Mouse (Mus musculus) limb, embryonic 12.5 days (tissue): Measurements from ENCODE around the gene Hhat. TPM values are rescaled to one million over a fixed set of nuclear protein-coding genes. Genes with fewer than 3 reads are reported as not detected.

ENCODE experiments used
- ATAC-seq: fragments of 200-750 bp; cut with Nextera tagmentation; 2 replicates; pipeline ENCODE4 v1.8.0; 2017; ENCODE audit warnings: low read depth, moderate TSS enrichment; ENCODE audit not compliant: insufficient number of reproducible peaks, insufficient read depth, low FRiP score, low TSS enrichment
- H3K27ac ChIP-seq: fragments of 300-500 bp; sonication (generic); 2 replicates; pipeline ENCODE4 v1.5.1; 2016; ENCODE audit warnings: mild to moderate bottlenecking, moderate library complexity
- H3K27me3 ChIP-seq: fragments of 300-500 bp; sonication (generic); 2 replicates; pipeline ENCODE4 v1.6.1; 2016; ENCODE audit warnings: mild to moderate bottlenecking, moderate library complexity
- H3K36me3 ChIP-seq: fragments of 300-500 bp; sonication (generic); 2 replicates; pipeline ENCODE4 v1.6.1; 2016; ENCODE audit warnings: mild to moderate bottlenecking, moderate library complexity
- H3K4me1 ChIP-seq: fragments of 300-500 bp; sonication (generic); replicated peaks from 2 replicates; pipeline ENCODE4 v1.6.1; 2016
- H3K4me2 ChIP-seq: fragments of 300-500 bp; sonication (generic); 2 replicates; pipeline ENCODE4 v1.6.1; 2016; ENCODE audit warnings: mild to moderate bottlenecking, moderate library complexity
- H3K4me3 ChIP-seq: fragments of 300-500 bp; sonication (generic); replicated peaks from 2 replicates; pipeline ENCODE4 v1.5.1; 2016; ENCODE audit warnings: mild to moderate bottlenecking
- H3K9ac ChIP-seq: fragments of 300-500 bp; sonication (generic); replicated peaks from 2 replicates; pipeline ENCODE4 v1.6.1; 2016; ENCODE audit warnings: mild to moderate bottlenecking, moderate library complexity
- H3K9me3 ChIP-seq: fragments of 300-500 bp; sonication (generic); 2 replicates; pipeline ENCODE4 v1.6.1; 2016; ENCODE audit warnings: mild to moderate bottlenecking, moderate library complexity
- WGBS: fragments of 180-500 bp; shearing (Covaris S2); methylation state at CpG from one replicate; pipeline ENCODE4 v1.1.7; 2016; 5-methylcytosine and 5-hydroxymethylcytosine counted together
- polyA plus RNA-seq: library from polyadenylated mRNA; unstranded; fragments of >200 nt; fragmentation: Nextera tagmentation; extraction: Ambion mirVana; gene quantifications from 2 replicates; pipeline ENCODE4 v1.2.1, GENCODE M21; 2016

The Hhat gene
- polyA plus RNA-seq, 1 experiment from 2014 or later, result 12.0 TPM

DNA sequence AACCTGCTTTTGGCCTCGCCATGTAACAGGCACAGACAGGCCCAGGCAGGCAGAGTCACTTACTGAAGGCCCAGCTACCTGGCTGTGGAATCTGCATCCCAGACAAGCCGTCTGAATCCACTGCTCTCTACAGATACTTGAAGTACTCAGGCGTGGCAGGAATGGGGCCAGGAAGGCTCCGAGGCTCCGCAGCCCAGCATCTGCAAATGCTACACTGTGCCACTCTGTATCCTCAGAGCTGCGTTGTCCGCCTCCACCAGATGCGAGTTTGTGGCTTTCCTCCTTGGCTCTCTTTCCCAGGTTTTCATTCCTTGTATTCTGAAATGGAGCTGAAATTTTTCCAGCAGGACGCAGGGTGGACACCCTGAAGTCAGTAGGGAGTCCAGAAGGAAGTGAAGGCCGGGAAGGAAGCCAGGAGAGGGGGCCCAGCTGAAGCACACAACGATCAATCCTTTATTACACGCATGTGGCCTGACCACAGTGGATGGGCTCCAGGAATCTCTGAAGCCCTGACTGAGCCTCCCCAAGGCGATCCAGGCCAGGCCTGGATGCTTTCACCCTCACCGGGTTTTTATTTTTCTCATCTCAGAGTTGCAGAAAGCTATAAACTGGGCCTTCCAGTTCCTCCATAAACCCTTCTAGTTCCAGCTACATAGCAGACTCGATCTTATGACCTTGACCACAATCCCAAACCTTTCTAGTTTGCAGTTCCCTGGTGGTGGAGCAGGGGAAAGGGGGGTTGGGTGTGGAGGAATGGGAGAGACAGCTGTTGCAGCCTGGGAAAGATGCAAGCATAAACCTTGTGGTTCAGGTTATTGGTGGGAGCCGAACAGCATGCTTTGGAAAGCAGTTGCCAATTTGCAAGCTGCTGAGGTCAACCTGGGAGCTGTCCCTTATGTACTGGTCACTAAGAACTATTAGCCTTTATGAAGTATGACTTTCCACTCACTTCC lies 27.5 kb upstream of the Hhat start:
- H3K36me3 ChIP-seq, result no peaks in the 10 kb centered on the region
- no peaks in the 10 kb centered on the region for H3K27me3 ChIP-seq
- no peak overlapping the region for H3K9ac ChIP-seq
- H3K9me3 ChIP-seq, result peaks cover 7% of the 10 kb centered on the region; the same call in 1 of the 2 replicates
- H3K4me1 ChIP-seq, result peaks cover 68% of the 10 kb centered on the region
- peak overlapping the region; percentile 37 for H3K4me2 ChIP-seq
- H3K4me3 ChIP-seq, result no peak overlapping the region
- peak overlapping the region; percentile 93 for H3K27ac ChIP-seq
- peak; percentile 32; the same call in 1 of the 2 replicates for ATAC-seq
- 35% methylated on average over 16 of the region's 16 CpGs for WGBS

DNA sequence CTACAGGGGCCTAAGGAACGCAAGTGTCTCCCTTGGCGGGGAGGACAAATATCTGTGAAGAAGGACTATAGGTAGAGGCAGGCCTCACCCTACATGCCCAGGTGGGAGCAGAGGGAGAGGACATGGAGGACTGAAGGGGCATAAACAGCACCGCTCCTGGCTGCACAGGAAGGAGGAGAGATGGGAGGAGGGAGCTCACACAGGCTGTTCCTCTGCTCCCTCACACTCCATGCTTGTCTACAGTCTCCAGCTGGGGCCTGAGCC lies 25.9 kb upstream of the Hhat start:
- H3K27ac ChIP-seq, result peak overlapping the region; percentile 93
- H3K36me3 ChIP-seq, result no peaks in the 10 kb centered on the region
- peak overlapping the region; percentile 42 for H3K4me2 ChIP-seq
- H3K9me3 ChIP-seq, result peaks cover 7% of the 10 kb centered on the region; the same call in 1 of the 2 replicates
- no peaks in the 10 kb centered on the region for H3K27me3 ChIP-seq
- WGBS, result 26% methylated on average over 3 of the region's 3 CpGs
- H3K4me3 ChIP-seq, result no peak overlapping the region
- H3K4me1 ChIP-seq, result peaks cover 77% of the 10 kb centered on the region
- no peak overlapping the region for H3K9ac ChIP-seq
- no peak for ATAC-seq

DNA sequence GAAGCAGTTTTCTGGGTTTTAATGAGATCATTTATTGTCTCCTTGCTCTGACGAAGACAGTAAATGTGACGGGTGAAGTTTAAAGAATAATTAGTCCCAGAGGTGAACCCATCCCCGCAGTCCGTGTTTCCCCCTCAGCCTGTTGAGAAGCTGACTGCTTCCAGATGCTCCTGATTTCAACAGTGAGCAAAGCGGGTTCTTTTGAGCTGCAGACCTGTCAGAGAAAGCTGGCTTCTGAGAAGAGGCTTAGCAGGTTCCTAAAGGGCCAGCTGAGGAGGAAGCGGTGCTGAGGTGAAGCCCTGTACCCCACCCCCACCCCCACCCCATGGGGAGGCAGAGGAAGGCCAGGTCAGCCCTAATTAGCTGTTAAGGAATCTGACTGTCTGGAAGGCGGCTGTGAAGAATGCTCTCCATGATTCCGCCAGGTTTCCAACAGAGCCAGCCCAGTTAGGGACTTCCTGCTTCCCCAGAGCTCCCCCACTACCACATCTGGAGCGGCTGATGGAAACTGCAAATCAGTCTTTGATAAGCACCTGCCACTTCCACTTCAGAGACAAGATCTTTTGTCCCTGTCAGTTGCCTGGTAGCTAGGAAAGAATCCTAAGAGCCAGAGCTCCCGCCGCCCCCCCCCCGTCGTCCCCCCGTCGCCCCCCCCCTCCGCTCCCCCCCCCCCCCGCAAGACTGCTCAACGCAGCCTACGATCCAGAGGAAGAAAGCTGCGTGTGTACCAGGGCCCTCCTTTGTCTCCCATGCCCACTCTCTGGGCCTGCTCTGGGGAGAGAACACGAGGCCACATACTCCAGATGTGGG lies 25.4 kb upstream of the Hhat start:
- Histone ChIP-seq H3K36me3 (no peaks in the 10 kb centered on the region), H3K27me3 (no peaks in the 10 kb centered on the region), H3K4me1 (peaks cover 82% of the 10 kb centered on the region), H3K9ac (no peak overlapping the region), H3K4me3 (no peak overlapping the region), H3K4me2 (peak overlapping the region; percentile 42), H3K27ac (peak overlapping the region; percentile 93), H3K9me3 (peaks cover 7% of the 10 kb centered on the region; the same call in 1 of the 2 replicates)
- ATAC-seq, result no peak
- WGBS, result 2% methylated on average over 17 of the region's 21 CpGs

DNA sequence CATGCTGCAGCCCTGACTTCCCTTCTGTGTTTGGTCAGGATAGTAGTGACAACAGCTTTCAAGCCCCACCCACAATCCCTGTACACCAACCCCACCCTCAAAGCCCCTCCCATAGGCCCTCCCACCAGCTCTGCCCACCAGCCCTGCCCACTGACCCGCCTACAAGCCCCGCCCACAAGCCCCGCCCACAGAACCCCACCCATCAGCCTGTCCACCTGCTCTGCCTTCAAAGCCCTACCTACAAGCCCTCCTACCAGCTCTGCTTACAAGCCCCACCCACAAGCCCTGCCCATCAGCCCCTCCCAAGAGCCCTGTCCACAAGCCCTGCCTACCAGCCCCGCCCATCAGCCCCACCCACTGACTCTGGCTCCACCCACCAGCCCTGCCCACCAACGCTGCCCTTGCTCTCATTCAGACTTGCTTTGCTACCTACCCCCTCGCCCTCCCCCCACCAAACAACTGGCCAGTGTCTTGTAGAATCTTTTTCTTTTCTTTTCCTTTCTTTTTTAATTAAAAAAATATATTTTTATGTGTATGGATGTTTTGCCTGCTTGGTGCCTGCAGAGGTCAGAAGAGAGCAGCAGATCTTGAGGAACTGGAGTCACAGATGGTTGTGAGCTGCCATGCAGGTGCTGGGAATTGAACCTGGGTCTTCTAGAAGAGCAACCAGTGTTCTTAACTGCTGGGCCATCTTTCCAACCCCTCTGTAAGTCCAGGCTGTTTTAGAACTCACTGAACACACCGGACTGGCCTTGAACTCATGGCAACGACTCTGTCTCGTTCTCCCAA lies 24.1 kb upstream of the Hhat start:
- H3K4me1 ChIP-seq, result peaks cover 86% of the 10 kb centered on the region
- H3K9ac ChIP-seq, result no peak overlapping the region
- H3K4me3 ChIP-seq, result no peak overlapping the region
- no peaks in the 10 kb centered on the region for H3K27me3 ChIP-seq
- peaks cover 7% of the 10 kb centered on the region; the same call in 1 of the 2 replicates for H3K9me3 ChIP-seq
- no peak overlapping the region for H3K4me2 ChIP-seq
- no peak for ATAC-seq
- H3K36me3 ChIP-seq, result no peaks in the 10 kb centered on the region
- peak overlapping the region; percentile 93 for H3K27ac ChIP-seq
- WGBS, result 56% methylated on average over 9 of the region's 9 CpGs

DNA sequence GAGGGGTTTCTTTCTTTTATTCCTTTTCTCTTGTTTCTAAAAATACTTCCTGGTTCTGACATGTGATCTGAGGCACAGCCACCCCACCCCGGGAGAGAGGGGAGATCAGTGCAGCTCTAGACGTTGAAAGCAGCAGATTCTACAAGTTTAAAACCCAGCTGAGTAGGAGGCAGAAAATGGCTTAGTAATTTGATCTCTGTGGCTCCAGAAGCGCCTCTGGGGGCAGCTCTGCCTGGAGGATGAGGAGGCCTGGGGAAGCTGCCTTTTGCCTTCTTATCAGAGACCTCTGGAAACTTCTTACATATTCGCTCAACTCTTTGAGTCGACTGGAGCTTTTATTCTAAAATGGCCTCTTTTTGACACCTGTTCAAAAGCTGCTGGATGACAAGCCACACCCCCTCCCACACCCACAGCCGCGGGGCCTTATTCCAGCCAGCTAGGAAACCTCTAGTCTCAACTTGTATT lies 20.9 kb upstream of the Hhat start:
- WGBS, result 7% methylated on average over 7 of the region's 7 CpGs
- H3K4me2 ChIP-seq, result peak overlapping the region; percentile 31

DNA sequence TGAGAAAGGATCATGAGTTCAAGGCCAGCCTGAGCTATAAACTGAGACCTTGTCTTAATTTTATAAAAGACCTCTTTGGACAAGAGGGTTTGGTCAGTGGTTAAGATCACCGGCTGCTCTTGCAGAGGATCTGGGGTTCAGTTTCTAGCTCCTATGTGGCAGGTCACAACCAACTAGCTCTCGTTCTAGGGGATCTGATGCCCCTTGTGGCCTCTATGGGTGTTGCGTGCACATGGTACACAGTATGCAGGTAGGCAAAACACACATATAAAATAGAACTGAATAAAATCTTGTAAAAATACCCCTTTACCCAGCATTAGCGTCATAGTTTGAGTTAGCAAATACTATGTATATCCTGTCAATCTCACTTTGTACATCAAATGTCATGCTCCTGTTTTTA lies 19.4 kb upstream of the Hhat start:
- Histone ChIP-seq H3K4me3 (no peak overlapping the region), H3K27me3 (no peaks in the 10 kb centered on the region), H3K4me2 (no peak overlapping the region), H3K9ac (no peak overlapping the region), H3K36me3 (no peaks in the 10 kb centered on the region), H3K9me3 (peaks cover 7% of the 10 kb centered on the region; the same call in 1 of the 2 replicates), H3K27ac (peak overlapping the region; percentile 95), H3K4me1 (peaks cover 83% of the 10 kb centered on the region)
- no peak for ATAC-seq
- 70% methylated on average over 4 of the region's 4 CpGs for WGBS

More for the DNA sequence above, 20.9 kb upstream of the Hhat start:
- Histone ChIP-seq H3K4me3 (no peak overlapping the region), H3K36me3 (no peaks in the 10 kb centered on the region), H3K4me1 (peaks cover 83% of the 10 kb centered on the region), H3K27ac (peak overlapping the region; percentile 87), H3K27me3 (no peaks in the 10 kb centered on the region), H3K9ac (no peak overlapping the region), H3K9me3 (peaks cover 7% of the 10 kb centered on the region; the same call in 1 of the 2 replicates)
- ATAC-seq, result no peak

DNA sequence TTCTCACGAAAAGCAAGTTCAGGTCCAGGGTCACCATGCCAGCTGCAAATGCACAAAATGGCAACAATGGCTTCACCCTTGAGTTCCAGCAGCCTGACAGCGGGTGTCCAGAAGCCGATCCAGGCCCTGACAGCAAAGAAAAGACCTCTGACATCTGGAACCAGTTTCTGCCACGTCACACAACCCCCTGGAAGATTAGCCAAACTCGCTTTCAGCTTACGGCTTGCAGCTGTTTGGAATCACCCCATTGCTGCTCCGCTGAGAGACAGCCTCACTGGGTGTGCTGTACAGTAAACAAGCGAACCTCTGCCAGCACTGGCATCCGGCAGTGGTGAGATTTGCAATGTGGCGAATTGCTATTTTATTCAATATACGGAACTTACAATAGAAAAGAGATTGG lies 18.8 kb upstream of the Hhat start:
- Histone ChIP-seq H3K36me3 (no peaks in the 10 kb centered on the region), H3K27me3 (no peaks in the 10 kb centered on the region), H3K4me1 (peaks cover 85% of the 10 kb centered on the region), H3K9me3 (0 out of 2 replicates have a peak, but pooled peaks cover under 1% of the 10 kb centered on the region), H3K9ac (no peak overlapping the region), H3K27ac (peak overlapping the region; percentile 95), H3K4me3 (no peak overlapping the region), H3K4me2 (no peak overlapping the region)
- WGBS, result 26% methylated on average over 11 of the region's 11 CpGs
- no peak for ATAC-seq

DNA sequence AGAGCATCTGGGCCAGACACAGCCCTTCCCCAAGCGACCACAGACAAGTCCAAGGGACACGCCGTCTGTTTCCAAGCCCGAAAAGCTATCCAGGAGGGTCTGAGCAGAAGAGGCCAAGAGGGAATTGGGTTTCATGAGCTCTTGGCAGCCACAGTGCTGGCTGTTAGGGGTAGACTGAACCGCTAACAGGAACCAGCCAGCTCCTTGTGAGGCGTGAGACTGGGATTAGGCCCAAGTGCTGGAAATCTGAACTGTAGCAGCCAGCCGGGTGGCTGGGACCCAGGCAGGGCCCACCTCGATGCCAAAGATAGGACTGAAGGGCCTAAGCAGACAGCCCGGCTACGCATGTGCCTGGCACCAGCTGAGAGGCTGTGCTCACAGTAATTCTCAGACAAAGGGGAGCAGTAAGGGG lies 18.1 kb upstream of the Hhat start:
- no peaks in the 10 kb centered on the region for H3K27me3 ChIP-seq
- no peak overlapping the region for H3K4me3 ChIP-seq
- no peak overlapping the region for H3K9ac ChIP-seq
- WGBS, result 53% methylated on average over 10 of the region's 10 CpGs
- H3K4me2 ChIP-seq, result no peak overlapping the region
- no peaks in the 10 kb centered on the region for H3K9me3 ChIP-seq
- ATAC-seq, result peak; percentile 23; the same call in 1 of the 2 replicates
- no peaks in the 10 kb centered on the region for H3K36me3 ChIP-seq
- peak overlapping the region; percentile 95 for H3K27ac ChIP-seq
- H3K4me1 ChIP-seq, result peaks cover 86% of the 10 kb centered on the region

DNA sequence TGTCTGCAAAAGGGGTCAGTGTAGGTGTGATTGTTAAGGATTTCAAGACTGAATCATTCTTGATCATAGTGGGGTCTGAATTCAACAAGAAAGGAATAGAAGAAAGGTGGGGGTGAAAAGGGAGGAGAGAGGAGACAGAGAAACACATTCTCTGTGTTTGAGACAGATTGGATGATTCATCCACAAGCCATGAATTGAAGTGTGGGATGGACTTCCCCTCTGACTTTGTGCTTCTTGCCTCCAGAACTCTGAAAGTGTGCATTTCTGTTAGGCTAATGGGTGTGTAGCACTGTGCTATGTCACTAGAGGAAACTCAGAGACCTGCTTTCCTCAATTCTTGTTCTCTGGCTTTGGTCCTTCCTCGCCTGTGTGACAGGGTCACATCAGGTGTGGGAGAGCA lies 15.2 kb upstream of the Hhat start:
- 0 out of 2 replicates have a peak overlapping the region, but pooled peaks have one; percentile 0 for H3K4me2 ChIP-seq
- WGBS, result 71% methylated on average over 1 of the region's 1 CpGs
- no peak for ATAC-seq

DNA sequence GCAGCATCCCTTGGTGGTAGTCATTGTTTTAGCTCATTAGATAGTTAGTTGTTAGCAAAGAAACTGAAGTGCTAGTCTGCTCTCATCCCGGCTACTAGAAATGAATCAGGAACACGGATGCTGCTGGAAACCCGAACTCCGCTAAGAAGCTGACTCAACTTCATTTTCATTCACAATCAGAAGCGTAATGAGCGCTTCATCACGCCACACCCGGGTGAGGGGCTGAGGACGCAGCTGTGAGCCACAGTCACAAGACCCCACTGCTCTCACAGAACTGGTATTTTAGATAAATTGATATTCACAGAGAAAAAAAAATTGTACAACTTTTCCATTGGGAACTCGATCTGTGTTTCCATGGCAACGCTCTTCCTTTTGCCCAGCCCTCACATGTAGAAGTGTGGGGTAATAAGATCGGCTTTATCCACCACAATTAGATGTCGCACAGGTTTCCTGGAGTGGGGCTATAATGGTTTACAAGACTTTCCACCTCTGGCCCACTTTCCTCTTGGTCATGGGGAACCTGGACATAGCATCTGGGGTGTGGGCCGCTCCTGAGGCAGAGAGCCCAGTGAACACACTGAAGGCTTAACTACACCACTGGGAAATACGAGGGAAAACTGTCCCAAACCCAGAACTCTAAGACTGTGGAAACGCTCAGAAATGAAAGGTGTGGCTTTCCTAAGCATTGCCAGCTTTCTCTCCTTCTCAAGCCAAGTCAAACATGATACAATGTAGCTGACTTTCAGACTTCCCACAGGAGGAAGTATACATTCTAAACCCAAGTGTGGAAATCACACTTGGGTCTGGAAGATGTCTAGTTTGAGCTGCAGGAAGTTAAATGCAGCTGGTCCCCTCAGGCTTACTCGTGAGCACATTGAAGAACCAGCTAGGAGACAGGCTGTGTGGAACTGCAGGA lies 14.3 kb upstream of the Hhat start:
- WGBS, result 56% methylated on average over 17 of the region's 17 CpGs
- no peak for ATAC-seq
- Histone ChIP-seq H3K4me3 (no peak overlapping the region), H3K27me3 (no peaks in the 10 kb centered on the region), H3K4me2 (0 out of 2 replicates have a peak overlapping the region, but pooled peaks have one; percentile 0), H3K27ac (peak overlapping the region; percentile 79), H3K36me3 (no peaks in the 10 kb centered on the region), H3K9me3 (no peaks in the 10 kb centered on the region), H3K9ac (no peak overlapping the region), H3K4me1 (peaks cover 58% of the 10 kb centered on the region)

More for the DNA sequence above, 15.2 kb upstream of the Hhat start:
- H3K27me3 ChIP-seq, result no peaks in the 10 kb centered on the region
- H3K4me1 ChIP-seq, result peaks cover 65% of the 10 kb centered on the region
- no peaks in the 10 kb centered on the region for H3K36me3 ChIP-seq
- H3K27ac ChIP-seq, result peak overlapping the region; percentile 79
- no peak overlapping the region for H3K9ac ChIP-seq
- H3K4me3 ChIP-seq, result no peak overlapping the region
- no peaks in the 10 kb centered on the region for H3K9me3 ChIP-seq
